Mouse (Mus musculus): Measurements from ENCODE around the gene Hapln2. TPM values are rescaled to one million over a fixed set of nuclear protein-coding genes. Genes with fewer than 3 reads are reported as not detected.

Gene Hapln2
- polyA plus RNA-seq, 1 experiment from 2014 or later, result 0.35 TPM

- WGBS, result 7% methylated on average over 6 of the region's 6 CpGs
- Histone ChIP-seq H3K9ac (replicated peaks; ENCODE audit: low read depth, low read length) (no peak overlapping the region), H3K36me3 (ENCODE audit: control insufficient read depth, insufficient read depth) (no peaks in the 10 kb centered on the region), H3K4me1 (replicated peaks; ENCODE audit: control insufficient read depth, insufficient read depth, low read length) (no peaks in the 10 kb centered on the region), H3K27me3 (replicated peaks; ENCODE audit: control insufficient read depth, insufficient read depth, low read length) (0 out of 2 replicates have a peak, but pooled peaks cover 4% of the 10 kb centered on the region), H3K27ac (ENCODE audit: low read length) (no peak overlapping the region), H3K9me3 (ENCODE audit: control insufficient read depth, low read length) (no peaks in the 10 kb centered on the region), H3K4me2 (ENCODE audit: low read length) (no peak overlapping the region), H3K4me3 (replicated peaks; ENCODE audit: low read length) (no peak overlapping the region)
- ATAC-seq, result no peak
Measured at GRCm38 (mm10) chr3:88010634-88011265, 16.6 kb downstream of the Hapln2 start.

- Histone ChIP-seq H3K9ac (replicated peaks; ENCODE audit: low read depth, low read length) (no peak overlapping the region), H3K9me3 (ENCODE audit: control insufficient read depth, low read length) (no peaks in the 10 kb centered on the region), H3K36me3 (ENCODE audit: control insufficient read depth, insufficient read depth) (no peaks in the 10 kb centered on the region), H3K4me2 (ENCODE audit: low read length) (no peak overlapping the region), H3K27me3 (replicated peaks; ENCODE audit: control insufficient read depth, insufficient read depth, low read length) (peaks cover 19% of the 10 kb centered on the region), H3K4me3 (replicated peaks; ENCODE audit: low read length) (no peak overlapping the region), H3K27ac (ENCODE audit: low read length) (no peak overlapping the region), H3K4me1 (replicated peaks; ENCODE audit: control insufficient read depth, insufficient read depth, low read length) (peaks cover 10% of the 10 kb centered on the region)
- ATAC-seq, result no peak
- WGBS, result 83% methylated on average over 18 of the region's 18 CpGs
Measured at GRCm38 (mm10) chr3:88005822-88006786, 21.3 kb downstream of the Hapln2 start.

GRCm38 (mm10) chr3:88002291-88002976 lies 24.9 kb downstream of the Hapln2 start:
- WGBS, result 5% methylated on average over 17 of the region's 17 CpGs

GRCm38 (mm10) chr3:88000816-88001595 lies 26.4 kb downstream of the Hapln2 start:
- peaks cover 44% of the 10 kb centered on the region for H3K4me1 ChIP-seq (replicated peaks; ENCODE audit: control insufficient read depth, insufficient read depth, low read length)

More at GRCm38 (mm10) chr3:88002291-88002976, 24.9 kb downstream of the Hapln2 start:
- H3K4me3 ChIP-seq (replicated peaks; ENCODE audit: low read length), result no peak overlapping the region
- H3K9ac ChIP-seq (replicated peaks; ENCODE audit: low read depth, low read length), result no peak overlapping the region
- peaks cover 45% of the 10 kb centered on the region for H3K27me3 ChIP-seq (replicated peaks; ENCODE audit: control insufficient read depth, insufficient read depth, low read length)
- H3K27ac ChIP-seq (ENCODE audit: low read length), result no peak overlapping the region; the same call in 1 of the 2 replicates
- no peaks in the 10 kb centered on the region for H3K36me3 ChIP-seq (ENCODE audit: control insufficient read depth, insufficient read depth)
- no peak overlapping the region for H3K4me2 ChIP-seq (ENCODE audit: low read length)
- H3K9me3 ChIP-seq (ENCODE audit: control insufficient read depth, low read length), result no peaks in the 10 kb centered on the region
- peaks cover 35% of the 10 kb centered on the region for H3K4me1 ChIP-seq (replicated peaks; ENCODE audit: control insufficient read depth, insufficient read depth, low read length)
- ATAC-seq, result peak; percentile 29

GRCm38 (mm10) chr3:88000181-88000580 lies 27.2 kb downstream of the Hapln2 start, which contains the start of gene Bcan:
TSS of gene Bcan (minus strand) at chr3:88000230.
- peak within 1 kb of the TSS; percentile 42 for H3K9ac ChIP-seq (replicated peaks; ENCODE audit: low read depth, low read length)
- no peaks in the 10 kb centered on the region for H3K9me3 ChIP-seq (ENCODE audit: control insufficient read depth, low read length)
- H3K36me3 ChIP-seq (ENCODE audit: control insufficient read depth, insufficient read depth), result no peaks in the 10 kb centered on the region
- peak within 1 kb of the TSS; percentile 58 for H3K4me3 ChIP-seq (replicated peaks; ENCODE audit: low read length)
- H3K27ac ChIP-seq (ENCODE audit: low read length), result no peak within 1 kb of the TSS
- H3K4me1 ChIP-seq (replicated peaks; ENCODE audit: control insufficient read depth, insufficient read depth, low read length), result peaks cover 44% of the 10 kb centered on the region
- H3K4me2 ChIP-seq (ENCODE audit: low read length), result peak within 1 kb of the TSS; percentile 89
- ATAC-seq, result 0 out of 2 replicates have a peak, but pooled peaks have one; percentile 5
- under 1% methylated on average over 39 of the region's 39 CpGs for WGBS
- H3K27me3 ChIP-seq (replicated peaks; ENCODE audit: control insufficient read depth, insufficient read depth, low read length), result peaks cover 64% of the 10 kb centered on the region

More at GRCm38 (mm10) chr3:88000816-88001595, 26.4 kb downstream of the Hapln2 start:
- Histone ChIP-seq H3K4me2 (ENCODE audit: low read length) (peak overlapping the region; percentile 89), H3K4me3 (replicated peaks; ENCODE audit: low read length) (no peak overlapping the region; the same call in 1 of the 2 replicates), H3K9me3 (ENCODE audit: control insufficient read depth, low read length) (no peaks in the 10 kb centered on the region), H3K27me3 (replicated peaks; ENCODE audit: control insufficient read depth, insufficient read depth, low read length) (peaks cover 56% of the 10 kb centered on the region), H3K27ac (ENCODE audit: low read length) (no peak overlapping the region), H3K9ac (replicated peaks; ENCODE audit: low read depth, low read length) (no peak overlapping the region), H3K36me3 (ENCODE audit: control insufficient read depth, insufficient read depth) (no peaks in the 10 kb centered on the region)
- WGBS, result 13% methylated on average over 11 of the region's 11 CpGs
- no peak for ATAC-seq

GRCm38 (mm10) chr3:87999243-87999895 lies 28.0 kb downstream of the Hapln2 start:
- Histone ChIP-seq H3K27me3 (replicated peaks; ENCODE audit: control insufficient read depth, insufficient read depth, low read length) (peaks cover 71% of the 10 kb centered on the region), H3K9ac (replicated peaks; ENCODE audit: low read depth, low read length) (peak overlapping the region; percentile 42), H3K4me3 (replicated peaks; ENCODE audit: low read length) (peak overlapping the region; percentile 58), H3K4me2 (ENCODE audit: low read length) (peak overlapping the region; percentile 89), H3K9me3 (ENCODE audit: control insufficient read depth, low read length) (no peaks in the 10 kb centered on the region), H3K4me1 (replicated peaks; ENCODE audit: control insufficient read depth, insufficient read depth, low read length) (peaks cover 44% of the 10 kb centered on the region), H3K27ac (ENCODE audit: low read length) (no peak overlapping the region), H3K36me3 (ENCODE audit: control insufficient read depth, insufficient read depth) (no peaks in the 10 kb centered on the region)
- peak; percentile 16; the same call in 1 of the 2 replicates for ATAC-seq
- WGBS, result under 1% methylated on average over 36 of the region's 38 CpGs

GRCm38 (mm10) chr3:87998747-87999146 lies 28.6 kb downstream of the Hapln2 start:
- Histone ChIP-seq H3K27me3 (replicated peaks; ENCODE audit: control insufficient read depth, insufficient read depth, low read length) (peaks cover 68% of the 10 kb centered on the region), H3K27ac (ENCODE audit: low read length) (no peak overlapping the region), H3K4me3 (replicated peaks; ENCODE audit: low read length) (peak overlapping the region; percentile 58), H3K4me1 (replicated peaks; ENCODE audit: control insufficient read depth, insufficient read depth, low read length) (peaks cover 44% of the 10 kb centered on the region), H3K36me3 (ENCODE audit: control insufficient read depth, insufficient read depth) (no peaks in the 10 kb centered on the region), H3K9me3 (ENCODE audit: control insufficient read depth, low read length) (no peaks in the 10 kb centered on the region), H3K4me2 (ENCODE audit: low read length) (peak overlapping the region; percentile 89), H3K9ac (replicated peaks; ENCODE audit: low read depth, low read length) (peak overlapping the region; percentile 42; the same call in 1 of the 2 replicates)
- peak; percentile 43 for ATAC-seq
- WGBS, result under 1% methylated on average over 6 of the region's 7 CpGs

- Histone ChIP-seq H3K9ac (replicated peaks; ENCODE audit: low read depth, low read length) (peak overlapping the region; percentile 53), H3K4me1 (replicated peaks; ENCODE audit: control insufficient read depth, insufficient read depth, low read length) (peaks cover 38% of the 10 kb centered on the region), H3K9me3 (ENCODE audit: control insufficient read depth, low read length) (no peaks in the 10 kb centered on the region), H3K36me3 (ENCODE audit: control insufficient read depth, insufficient read depth) (no peaks in the 10 kb centered on the region), H3K4me2 (ENCODE audit: low read length) (peak overlapping the region; percentile 80), H3K27ac (ENCODE audit: low read length) (no peak overlapping the region), H3K4me3 (replicated peaks; ENCODE audit: low read length) (peak overlapping the region; percentile 46), H3K27me3 (replicated peaks; ENCODE audit: control insufficient read depth, insufficient read depth, low read length) (peaks cover 70% of the 10 kb centered on the region)
- WGBS, result 2% methylated on average over 48 of the region's 49 CpGs
- ATAC-seq, result no peak
Measured at GRCm38 (mm10) chr3:87996971-87997614, 30.3 kb downstream of the Hapln2 start.
